Mouse (Mus musculus) myocyte (in vitro differentiated cells): ENCODE measurements at regions not wholly inside any gene's neighbourhood (a gene's known extent, or its start where the extent isn't known, plus 50 kb on each side); places are given as distances from the start of the nearest gene placed in this dataset.

Experiments
- CEBPB ChIP-seq: IDR thresholded peaks from 2 replicates; pipeline ENCODE4 v1.6.1; 2011; ENCODE audit warnings: mild to moderate bottlenecking, moderate library complexity; ENCODE audit not compliant: poor library complexity, insufficient read depth, severe bottlenecking
- MYOD1 ChIP-seq, 3 experiments: IDR thresholded peaks; one replicate each; pipeline ENCODE4 v1.6.1; 2011; ENCODE audit warnings: control low read depth in 2 of 3, low read depth in 2 of 3, mild to moderate bottlenecking in 2 of 3, moderate library complexity in 1 of 3; ENCODE audit not compliant: insufficient read length in 2 of 3, control insufficient read depth in 1 of 3
- POLR2A ChIP-seq: IDR thresholded peaks from one replicate; pipeline ENCODE4 v1.6.1; 2011; ENCODE audit warnings: low read depth, mild to moderate bottlenecking, control low read depth, moderate library complexity; ENCODE audit not compliant: insufficient read length
- POLR2AphosphoS2 ChIP-seq: IDR thresholded peaks from one replicate; pipeline ENCODE4 v1.6.1; 2011; ENCODE audit warnings: low read depth, control low read depth; ENCODE audit not compliant: insufficient read length
- SRF ChIP-seq: IDR thresholded peaks from one replicate; pipeline ENCODE4 v1.6.1; 2011; ENCODE audit warnings: low read depth; ENCODE audit not compliant: control insufficient read depth, insufficient read length
- TCF12 ChIP-seq: IDR thresholded peaks from one replicate; pipeline ENCODE4 v1.6.1; 2011; ENCODE audit warnings: mild to moderate bottlenecking, control low read depth; ENCODE audit not compliant: poor library complexity, insufficient read depth, severe bottlenecking
- USF1 ChIP-seq: IDR thresholded peaks from one replicate; pipeline ENCODE4 v1.6.1; 2011; ENCODE audit warnings: low read depth, mild to moderate bottlenecking, control low read depth, moderate library complexity

DNA sequence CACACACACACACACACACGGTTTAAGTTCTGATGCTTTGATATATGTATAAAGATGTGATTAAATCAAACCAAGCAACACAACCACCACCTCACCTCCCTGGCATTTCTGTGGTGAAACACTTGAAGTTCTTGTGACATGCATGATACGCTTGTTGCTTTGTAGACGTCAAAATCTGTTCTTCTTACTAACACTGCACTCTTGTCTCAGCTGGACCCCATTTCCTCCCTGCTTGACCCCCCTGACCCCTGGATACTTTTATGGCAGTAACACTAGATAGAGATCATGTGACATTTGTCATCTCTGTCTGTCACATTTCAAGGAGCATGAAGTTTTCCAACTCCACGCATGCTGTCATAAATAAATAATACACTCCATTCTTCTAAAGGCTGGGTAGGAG lies 59.7 kb upstream of the S1pr3 start:
- no peak for TF ChIP-seq POLR2AphosphoS2
- no peak for TF ChIP-seq POLR2A
- no peak for TF ChIP-seq TCF12
- TF ChIP-seq SRF = no peak
- no peak for TF ChIP-seq USF1
- no peak for TF ChIP-seq CEBPB
- TF ChIP-seq MYOD1 (IDR thresholded peaks at IDR 0.05; ENCODE audit: control insufficient read depth in 1 of 3, insufficient read length in 2 of 3, low read depth in 2 of 3) = no peak
